Mouse (Mus musculus): ENCODE results near the gene Urb1. TPM values are rescaled to one million over a fixed set of nuclear protein-coding genes. Genes with fewer than 3 reads are reported as not detected.

Urb1 gene
- polyA plus RNA-seq, 1 experiment from 2014 or later = 7.8 TPM

DNA sequence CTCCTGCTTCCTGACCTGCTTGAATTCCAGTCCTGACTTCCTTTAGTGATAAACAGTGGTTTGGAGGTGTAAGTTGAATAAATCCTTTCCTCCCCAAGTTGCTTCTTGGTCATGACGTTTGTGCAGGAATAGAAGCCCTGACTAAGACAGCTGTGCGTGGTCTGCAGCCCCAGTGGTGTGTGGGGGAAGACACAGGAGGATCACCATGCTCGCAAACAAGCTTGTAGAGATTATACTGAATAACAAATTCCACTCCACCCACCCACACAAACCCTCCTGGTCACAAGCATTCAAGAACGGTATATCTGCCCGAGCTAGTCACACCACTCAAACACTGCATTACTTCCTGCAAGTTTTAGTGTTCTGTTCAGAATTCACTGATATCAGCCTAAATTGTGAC is 18.1 kb downstream of the Urb1 start:
- Histone ChIP-seq H3K9me3 (replicated peaks; ENCODE audit: control insufficient read depth, low read length) (no peaks in the 10 kb centered on the region), H3K27ac (ENCODE audit: low read length) (no peak overlapping the region), H3K27me3 (ENCODE audit: control insufficient read depth, insufficient read depth, low read length) (no peaks in the 10 kb centered on the region), H3K4me1 (ENCODE audit: control insufficient read depth, insufficient read depth, low read length) (no peaks in the 10 kb centered on the region), H3K36me3 (ENCODE audit: control insufficient read depth, insufficient read depth, low read length) (0 out of 2 replicates have a peak, but pooled peaks cover 7% of the 10 kb centered on the region), H3K4me3 (replicated peaks; ENCODE audit: low read length) (no peak overlapping the region), H3K9ac (ENCODE audit: low read length) (no peak overlapping the region), H3K4me2 (ENCODE audit: low read depth, low read length) (no peak overlapping the region)
- ATAC-seq (ENCODE audit: insufficient read depth, low FRiP score) = no peak
- WGBS = 82% methylated on average over 5 of the region's 5 CpGs

DNA sequence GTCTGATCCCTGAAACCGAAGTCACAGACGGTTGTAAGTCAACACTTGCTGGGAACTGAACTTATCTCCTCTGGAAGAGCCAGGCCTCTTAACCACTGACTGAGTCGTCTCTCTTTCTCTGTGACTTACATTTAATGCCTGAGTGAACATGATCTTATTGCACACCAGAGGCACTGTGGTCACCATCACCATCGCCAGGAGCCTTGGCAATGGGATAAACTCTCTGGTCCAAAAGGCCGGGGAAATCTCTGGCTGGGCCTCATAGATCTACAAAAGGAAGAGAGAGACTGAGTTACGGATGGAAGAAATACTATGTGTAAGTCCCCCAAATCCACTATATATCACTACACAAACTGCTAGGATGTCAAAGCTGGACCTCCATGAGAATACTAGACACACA is 19.3 kb downstream of the Urb1 start:
- Histone ChIP-seq H3K36me3 (ENCODE audit: control insufficient read depth, insufficient read depth, low read length) (0 out of 2 replicates have a peak, but pooled peaks cover 7% of the 10 kb centered on the region), H3K4me2 (ENCODE audit: low read depth, low read length) (no peak overlapping the region), H3K4me3 (replicated peaks; ENCODE audit: low read length) (no peak overlapping the region), H3K27me3 (ENCODE audit: control insufficient read depth, insufficient read depth, low read length) (no peaks in the 10 kb centered on the region), H3K9me3 (replicated peaks; ENCODE audit: control insufficient read depth, low read length) (no peaks in the 10 kb centered on the region), H3K4me1 (ENCODE audit: control insufficient read depth, insufficient read depth, low read length) (no peaks in the 10 kb centered on the region), H3K27ac (ENCODE audit: low read length) (no peak overlapping the region), H3K9ac (ENCODE audit: low read length) (no peak overlapping the region)
- WGBS = 88% methylated on average over 6 of the region's 6 CpGs
- ATAC-seq (ENCODE audit: insufficient read depth, low FRiP score) = no peak

DNA sequence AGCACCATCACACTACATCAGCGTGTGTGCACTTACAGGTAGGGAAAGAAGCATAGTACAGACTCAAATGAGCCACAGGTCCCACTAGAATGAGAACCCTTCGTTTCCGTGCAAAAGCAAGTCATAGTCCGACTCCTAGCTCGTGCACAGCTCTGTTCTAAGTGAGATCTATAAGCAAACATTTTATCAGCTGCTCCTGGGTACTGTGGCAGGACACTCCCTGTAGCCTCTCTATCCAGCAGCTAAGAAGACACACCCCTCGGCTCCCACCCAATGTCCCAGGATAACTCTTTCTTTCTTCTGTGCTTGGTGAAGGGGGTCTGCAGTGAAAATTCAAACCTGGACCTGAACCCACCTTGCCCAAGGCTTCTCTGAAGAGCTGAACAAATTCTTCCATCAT is 21.6 kb downstream of the Urb1 start:
- H3K27ac ChIP-seq (ENCODE audit: low read length) = no peak overlapping the region
- no peaks in the 10 kb centered on the region for H3K9me3 ChIP-seq (replicated peaks; ENCODE audit: control insufficient read depth, low read length)
- no peaks in the 10 kb centered on the region for H3K27me3 ChIP-seq (ENCODE audit: control insufficient read depth, insufficient read depth, low read length)
- no peak overlapping the region for H3K4me3 ChIP-seq (replicated peaks; ENCODE audit: low read length)
- 74% methylated on average over 6 of the region's 6 CpGs for WGBS
- no peak overlapping the region for H3K9ac ChIP-seq (ENCODE audit: low read length)
- H3K4me1 ChIP-seq (ENCODE audit: control insufficient read depth, insufficient read depth, low read length) = no peaks in the 10 kb centered on the region
- H3K36me3 ChIP-seq (ENCODE audit: control insufficient read depth, insufficient read depth, low read length) = 0 out of 2 replicates have a peak, but pooled peaks cover 7% of the 10 kb centered on the region
- no peak overlapping the region for H3K4me2 ChIP-seq (ENCODE audit: low read depth, low read length)
- ATAC-seq (ENCODE audit: insufficient read depth, low FRiP score) = no peak

DNA sequence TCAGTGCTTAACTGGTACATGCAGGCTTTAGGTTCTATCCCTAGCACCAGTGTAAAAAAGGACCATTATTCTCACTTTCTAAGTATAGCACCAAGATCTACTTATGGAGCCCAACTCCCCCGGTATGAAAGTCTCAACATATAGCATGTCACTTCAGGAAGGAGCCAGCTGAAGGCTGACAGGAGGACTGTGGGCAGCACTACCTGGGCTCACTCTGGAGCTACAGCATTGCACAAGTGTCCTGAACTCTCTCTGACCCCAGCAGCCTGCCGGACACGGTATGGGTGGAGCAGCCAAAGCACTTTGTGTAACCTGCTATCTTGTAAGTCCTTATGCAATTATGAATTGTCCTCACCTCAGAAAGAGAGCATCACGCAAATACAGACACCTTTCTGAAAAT is 25.0 kb downstream of the Urb1 start:
- Histone ChIP-seq H3K27ac (ENCODE audit: low read length) (no peak overlapping the region), H3K27me3 (ENCODE audit: control insufficient read depth, insufficient read depth, low read length) (no peaks in the 10 kb centered on the region), H3K9me3 (replicated peaks; ENCODE audit: control insufficient read depth, low read length) (no peaks in the 10 kb centered on the region), H3K4me2 (ENCODE audit: low read depth, low read length) (no peak overlapping the region), H3K4me1 (ENCODE audit: control insufficient read depth, insufficient read depth, low read length) (no peaks in the 10 kb centered on the region), H3K36me3 (ENCODE audit: control insufficient read depth, insufficient read depth, low read length) (0 out of 2 replicates have a peak, but pooled peaks cover 7% of the 10 kb centered on the region), H3K9ac (ENCODE audit: low read length) (no peak overlapping the region), H3K4me3 (replicated peaks; ENCODE audit: low read length) (no peak overlapping the region)
- no peak for ATAC-seq (ENCODE audit: insufficient read depth, low FRiP score)
- WGBS = 72% methylated on average over 4 of the region's 4 CpGs

DNA sequence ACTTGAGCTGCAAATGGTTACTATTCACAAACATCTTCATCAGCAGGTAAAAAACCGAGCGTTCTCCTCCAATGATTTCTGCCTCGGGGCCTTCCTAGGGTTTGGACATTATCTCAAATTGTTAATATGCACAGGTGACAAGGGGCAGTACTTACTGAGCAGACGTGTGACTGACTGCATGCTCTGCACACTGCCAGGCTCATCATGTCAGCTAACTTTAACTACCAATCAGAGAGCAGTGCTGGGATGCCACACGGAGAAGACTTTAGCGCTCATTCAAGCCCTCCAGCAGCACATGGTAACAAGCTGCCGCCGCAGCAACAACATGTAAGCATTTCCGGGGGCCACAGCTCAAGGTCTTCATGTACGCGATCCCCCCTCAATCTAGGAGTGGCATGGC is 26.9 kb downstream of the Urb1 start:
- Histone ChIP-seq H3K4me1 (ENCODE audit: control insufficient read depth, insufficient read depth, low read length) (peaks cover 3% of the 10 kb centered on the region; the same call in 1 of the 2 replicates), H3K36me3 (ENCODE audit: control insufficient read depth, insufficient read depth, low read length) (0 out of 2 replicates have a peak, but pooled peaks cover 7% of the 10 kb centered on the region)

DNA sequence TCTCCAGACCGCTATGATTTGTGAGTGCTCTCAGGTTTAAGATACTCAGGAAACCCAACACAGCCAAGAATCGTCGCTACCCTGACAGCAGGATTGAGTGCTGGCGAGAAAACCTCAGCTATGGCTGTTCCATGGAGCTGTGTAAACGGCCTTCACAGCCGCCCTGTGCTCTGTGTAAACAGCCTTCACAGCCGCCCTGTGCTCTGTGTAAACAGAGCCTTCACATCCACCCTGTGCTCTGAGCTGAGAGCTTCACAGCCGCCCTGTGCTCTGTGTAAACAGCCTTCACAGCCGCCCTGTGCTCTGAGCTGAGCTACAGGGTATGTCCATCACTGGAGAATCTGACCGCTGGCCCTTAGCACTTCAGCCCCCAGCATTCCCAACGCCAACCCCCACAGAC is 30.4 kb downstream of the Urb1 start:
- peaks cover 3% of the 10 kb centered on the region; the same call in 1 of the 2 replicates for H3K4me1 ChIP-seq (ENCODE audit: control insufficient read depth, insufficient read depth, low read length)
- 0 out of 2 replicates have a peak overlapping the region, but pooled peaks have one; percentile 7 for H3K9ac ChIP-seq (ENCODE audit: low read length)
- no peaks in the 10 kb centered on the region for H3K9me3 ChIP-seq (replicated peaks; ENCODE audit: control insufficient read depth, low read length)
- 0 out of 2 replicates have a peak, but pooled peaks cover 6% of the 10 kb centered on the region for H3K36me3 ChIP-seq (ENCODE audit: control insufficient read depth, insufficient read depth, low read length)
- peak; percentile 84; the same call in 1 of the 2 replicates for ATAC-seq (ENCODE audit: insufficient read depth, low FRiP score)
- H3K27ac ChIP-seq (ENCODE audit: low read length) = peak overlapping the region; percentile 11; the same call in 1 of the 2 replicates
- no peak overlapping the region for H3K4me3 ChIP-seq (replicated peaks; ENCODE audit: low read length)
- no peak overlapping the region for H3K4me2 ChIP-seq (ENCODE audit: low read depth, low read length)
- 23% methylated on average over 11 of the region's 11 CpGs for WGBS
- H3K27me3 ChIP-seq (ENCODE audit: control insufficient read depth, insufficient read depth, low read length) = no peaks in the 10 kb centered on the region

More for the DNA sequence above, 26.9 kb downstream of the Urb1 start:
- 88% methylated on average over 11 of the region's 11 CpGs for WGBS
- H3K27ac ChIP-seq (ENCODE audit: low read length) = no peak overlapping the region
- no peak overlapping the region for H3K9ac ChIP-seq (ENCODE audit: low read length)
- ATAC-seq (ENCODE audit: insufficient read depth, low FRiP score) = no peak
- no peak overlapping the region for H3K4me3 ChIP-seq (replicated peaks; ENCODE audit: low read length)
- H3K27me3 ChIP-seq (ENCODE audit: control insufficient read depth, insufficient read depth, low read length) = no peaks in the 10 kb centered on the region
- H3K9me3 ChIP-seq (replicated peaks; ENCODE audit: control insufficient read depth, low read length) = no peaks in the 10 kb centered on the region
- no peak overlapping the region for H3K4me2 ChIP-seq (ENCODE audit: low read depth, low read length)

DNA sequence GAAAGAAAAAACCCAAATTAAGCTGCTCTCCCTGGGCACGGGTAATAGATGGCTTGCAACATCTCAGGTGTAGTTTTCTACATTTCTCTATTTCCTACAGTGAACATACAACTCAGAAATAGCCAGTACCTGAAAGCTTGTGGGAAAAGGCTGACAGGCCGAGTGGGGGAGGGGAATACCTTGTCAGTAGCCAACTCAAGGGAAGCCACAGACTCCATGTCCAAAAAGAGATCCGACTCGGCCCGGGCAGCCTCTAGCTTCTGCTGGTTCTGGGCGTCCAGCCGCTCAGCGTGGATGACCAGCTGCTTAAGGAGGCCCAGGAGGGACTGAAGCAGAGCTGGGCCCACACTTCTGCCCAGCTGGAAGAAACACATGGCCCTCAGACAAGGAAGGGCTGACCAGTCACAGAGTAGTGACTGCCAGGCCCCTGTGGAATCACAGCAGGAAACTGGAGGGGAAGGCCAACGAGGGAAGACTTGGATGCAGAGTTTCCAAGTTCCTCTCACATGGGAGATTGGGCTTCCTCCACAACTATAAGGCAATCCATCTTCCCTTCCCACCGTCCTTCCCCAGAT is 34.2 kb downstream of the Urb1 start:
- Histone ChIP-seq H3K4me3 (replicated peaks; ENCODE audit: low read length) (no peak overlapping the region), H3K9ac (ENCODE audit: low read length) (no peak overlapping the region), H3K27ac (ENCODE audit: low read length) (no peak overlapping the region), H3K36me3 (ENCODE audit: control insufficient read depth, insufficient read depth, low read length) (peaks cover 6% of the 10 kb centered on the region; the same call in 1 of the 2 replicates), H3K4me1 (ENCODE audit: control insufficient read depth, insufficient read depth, low read length) (peaks cover 3% of the 10 kb centered on the region; the same call in 1 of the 2 replicates), H3K27me3 (ENCODE audit: control insufficient read depth, insufficient read depth, low read length) (no peaks in the 10 kb centered on the region), H3K4me2 (ENCODE audit: low read depth, low read length) (no peak overlapping the region), H3K9me3 (replicated peaks; ENCODE audit: control insufficient read depth, low read length) (no peaks in the 10 kb centered on the region)
- ATAC-seq (ENCODE audit: insufficient read depth, low FRiP score) = no peak
- WGBS = 79% methylated on average over 10 of the region's 10 CpGs

DNA sequence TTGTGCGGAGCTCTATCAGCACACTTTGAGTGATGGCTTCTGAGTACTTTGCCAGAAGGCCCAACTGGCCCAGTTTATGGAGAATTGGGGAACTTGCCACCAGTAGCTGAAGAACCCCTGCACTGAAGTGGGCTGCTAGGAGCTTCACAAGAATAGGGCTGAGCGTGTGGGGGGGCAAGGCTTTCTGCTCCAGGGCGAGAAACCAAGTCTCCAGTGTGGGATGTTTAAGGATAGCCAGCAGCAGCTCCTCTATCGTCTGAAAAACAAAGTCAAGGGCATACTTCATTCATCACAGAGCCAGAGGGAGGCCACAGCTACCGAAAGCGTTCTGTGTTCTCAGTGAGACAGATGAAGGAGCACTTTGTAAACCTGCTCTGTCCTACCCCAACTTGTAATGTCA is 35.6 kb downstream of the Urb1 start:
- WGBS = 83% methylated on average over 6 of the region's 6 CpGs

DNA sequence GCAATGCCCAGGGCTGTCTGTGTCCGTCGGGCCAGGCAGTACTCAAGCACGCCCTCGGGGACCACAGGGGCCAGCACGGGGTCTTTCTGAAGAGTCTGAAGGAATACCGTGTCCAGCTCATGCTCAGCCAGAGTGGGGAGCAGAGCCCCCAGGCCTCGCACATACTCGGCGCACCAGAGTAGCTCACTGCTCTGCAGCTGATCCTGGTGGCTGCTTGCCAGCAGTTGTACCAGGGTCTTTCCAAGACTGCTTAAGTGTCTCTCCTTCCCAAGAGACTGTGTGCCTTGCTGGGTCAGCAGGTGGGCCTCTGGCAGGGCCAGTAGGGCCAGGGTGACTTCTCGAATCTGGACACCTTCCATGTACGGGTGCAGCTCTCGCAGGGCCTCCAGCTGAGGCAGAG is 36.0 kb downstream of the Urb1 start:
- H3K4me1 ChIP-seq (ENCODE audit: control insufficient read depth, insufficient read depth, low read length) = no peaks in the 10 kb centered on the region
- no peak overlapping the region for H3K4me2 ChIP-seq (ENCODE audit: low read depth, low read length)
- ATAC-seq (ENCODE audit: insufficient read depth, low FRiP score) = no peak
- no peaks in the 10 kb centered on the region for H3K9me3 ChIP-seq (replicated peaks; ENCODE audit: control insufficient read depth, low read length)
- H3K27me3 ChIP-seq (ENCODE audit: control insufficient read depth, insufficient read depth, low read length) = no peaks in the 10 kb centered on the region
- H3K36me3 ChIP-seq (ENCODE audit: control insufficient read depth, insufficient read depth, low read length) = peaks cover 10% of the 10 kb centered on the region
- no peak overlapping the region for H3K9ac ChIP-seq (ENCODE audit: low read length)
- H3K4me3 ChIP-seq (replicated peaks; ENCODE audit: low read length) = no peak overlapping the region
- WGBS = 88% methylated on average over 12 of the region's 12 CpGs
- no peak overlapping the region for H3K27ac ChIP-seq (ENCODE audit: low read length)

More for the DNA sequence above, 35.6 kb downstream of the Urb1 start:
- ATAC-seq (ENCODE audit: insufficient read depth, low FRiP score) = no peak
- Histone ChIP-seq H3K27me3 (ENCODE audit: control insufficient read depth, insufficient read depth, low read length) (no peaks in the 10 kb centered on the region), H3K36me3 (ENCODE audit: control insufficient read depth, insufficient read depth, low read length) (peaks cover 9% of the 10 kb centered on the region), H3K4me1 (ENCODE audit: control insufficient read depth, insufficient read depth, low read length) (peaks cover 3% of the 10 kb centered on the region; the same call in 1 of the 2 replicates), H3K9ac (ENCODE audit: low read length) (no peak overlapping the region), H3K4me3 (replicated peaks; ENCODE audit: low read length) (no peak overlapping the region), H3K4me2 (ENCODE audit: low read depth, low read length) (no peak overlapping the region), H3K9me3 (replicated peaks; ENCODE audit: control insufficient read depth, low read length) (no peaks in the 10 kb centered on the region), H3K27ac (ENCODE audit: low read length) (no peak overlapping the region)
